Mouse (Mus musculus) kidney, postnatal 14 days (tissue): Measurements from ENCODE around the gene Gsta2.
"Not testable (repeated sequence)": the region's sequence is repeated elsewhere in the genome, so short reads cannot be mapped to it uniquely, and the experiment has no call there.

Source experiments
- DNase-seq: peaks from one replicate; pipeline ENCODE4 v3.0.0; 2022; ENCODE audit warnings: mixed read lengths

Gene Gsta2

GRCm38 (mm10) chr9:78364701-78365100, 9.1 kb upstream of the Gsta2 start:
- DNase-seq = no peak

- DNase-seq = no peak
Measured at GRCm38 (mm10) chr9:78363374-78363773, 7.8 kb upstream of the Gsta2 start.

- DNase-seq = no peak
Measured at GRCm38 (mm10) chr9:78360484-78360872, 4.9 kb upstream of the Gsta2 start.

- DNase-seq = no peak
Measured at GRCm38 (mm10) chr9:78359750-78360483, 4.3 kb upstream of the Gsta2 start.

- peak; percentile 75 for DNase-seq
Measured at GRCm38 (mm10) chr9:78358053-78358452, 2.5 kb upstream of the Gsta2 start.

- DNase-seq = peak; percentile 45
Measured at GRCm38 (mm10) chr9:78354665-78355578, 666 bp downstream of the Gsta2 start.

GRCm38 (mm10) chr9:78351504-78352220, 3.9 kb downstream of the Gsta2 start:
- DNase-seq = no peak

GRCm38 (mm10) chr9:78350007-78350406, 5.6 kb downstream of the Gsta2 start:
- DNase-seq = not testable (repeated sequence)

GRCm38 (mm10) chr9:78349141-78349540, 6.4 kb downstream of the Gsta2 start:
- DNase-seq = peak; percentile 21

- peak; percentile 86 for DNase-seq
Measured at GRCm38 (mm10) chr9:78348206-78349004, 7.2 kb downstream of the Gsta2 start.

GRCm38 (mm10) chr9:78347004-78347403, 8.6 kb downstream of the Gsta2 start:
- DNase-seq = peak; percentile 6

GRCm38 (mm10) chr9:78345235-78345634, 10.4 kb downstream of the Gsta2 start:
- not testable (repeated sequence) for DNase-seq

- not testable (repeated sequence) for DNase-seq
Measured at GRCm38 (mm10) chr9:78343055-78343454, 12.5 kb downstream of the Gsta2 start.

- DNase-seq = not testable (repeated sequence)
Measured at GRCm38 (mm10) chr9:78342494-78342893, 13.1 kb downstream of the Gsta2 start.

GRCm38 (mm10) chr9:78340324-78340723, 15.3 kb downstream of the Gsta2 start:
- DNase-seq = peak; percentile 29

- DNase-seq = peak; percentile 7
Measured at GRCm38 (mm10) chr9:78337050-78337449, 18.5 kb downstream of the Gsta2 start.

- DNase-seq = not testable (repeated sequence)
Measured at GRCm38 (mm10) chr9:78327289-78327688, 28.3 kb downstream of the Gsta2 start, which contains the start of gene Omt2b. TSS of gene Omt2b (plus strand) at chr9:78327589.

GRCm38 (mm10) chr9:78319499-78319898, 36.1 kb downstream of the Gsta2 start:
- DNase-seq = no peak

- no peak for DNase-seq
Measured at GRCm38 (mm10) chr9:78314696-78315095, 40.9 kb downstream of the Gsta2 start, which contains the start of gene Omt2a. TSS of gene Omt2a (minus strand) at chr9:78314796.

GRCm38 (mm10) chr9:78308122-78308521, 47.5 kb downstream of the Gsta2 start:
- not testable (repeated sequence) for DNase-seq

- DNase-seq = not testable (repeated sequence)
Measured at GRCm38 (mm10) chr9:78299143-78299542, 56.4 kb downstream of the Gsta2 start.

- DNase-seq = no peak
Measured at GRCm38 (mm10) chr9:78298232-78298631, 57.4 kb downstream of the Gsta2 start.
